Mouse (Mus musculus) spleen, adult 2 months (tissue): ENCODE results near the gene Cul4a.

Experiments
- CTCF ChIP-seq: fragments of 200-500 bp; IDR thresholded peaks from 2 replicates; pipeline ENCODE4 v1.5.1; 2011; ENCODE audit warnings: mild to moderate bottlenecking, inconsistent platforms; ENCODE audit not compliant: insufficient read depth, insufficient read length, insufficient replicate concordance; ENCODE audit errors: extremely low read depth
- POLR2A ChIP-seq: fragments of 200-500 bp; IDR thresholded peaks from 2 replicates; pipeline ENCODE4 v1.6.1; 2011; ENCODE audit warnings: low read depth, low read length, inconsistent platforms

- no peak for TF ChIP-seq POLR2A
- no peak for TF ChIP-seq CTCF
These were observed 83.4 kb downstream of the Cul4a start for GRCm38 (mm10) chr8:13188857-13189256.
